Mouse (Mus musculus) bone marrow, adult 2 months (tissue): ENCODE data around the gene Hoxa2.

ENCODE experiments used
- CTCF ChIP-seq: fragments of 200-500 bp; IDR thresholded peaks from 2 replicates; pipeline ENCODE4 v1.5.1; 2011; ENCODE audit warnings: low read length, control low read depth; ENCODE audit not compliant: control insufficient read depth, insufficient read depth
- POLR2A ChIP-seq: fragments of 200-500 bp; IDR thresholded peaks from 2 replicates; pipeline ENCODE4 v1.6.1; 2011; ENCODE audit warnings: low read depth, mild to moderate bottlenecking, control low read depth, low read length, borderline replicate concordance; ENCODE audit not compliant: control insufficient read depth

DNA sequence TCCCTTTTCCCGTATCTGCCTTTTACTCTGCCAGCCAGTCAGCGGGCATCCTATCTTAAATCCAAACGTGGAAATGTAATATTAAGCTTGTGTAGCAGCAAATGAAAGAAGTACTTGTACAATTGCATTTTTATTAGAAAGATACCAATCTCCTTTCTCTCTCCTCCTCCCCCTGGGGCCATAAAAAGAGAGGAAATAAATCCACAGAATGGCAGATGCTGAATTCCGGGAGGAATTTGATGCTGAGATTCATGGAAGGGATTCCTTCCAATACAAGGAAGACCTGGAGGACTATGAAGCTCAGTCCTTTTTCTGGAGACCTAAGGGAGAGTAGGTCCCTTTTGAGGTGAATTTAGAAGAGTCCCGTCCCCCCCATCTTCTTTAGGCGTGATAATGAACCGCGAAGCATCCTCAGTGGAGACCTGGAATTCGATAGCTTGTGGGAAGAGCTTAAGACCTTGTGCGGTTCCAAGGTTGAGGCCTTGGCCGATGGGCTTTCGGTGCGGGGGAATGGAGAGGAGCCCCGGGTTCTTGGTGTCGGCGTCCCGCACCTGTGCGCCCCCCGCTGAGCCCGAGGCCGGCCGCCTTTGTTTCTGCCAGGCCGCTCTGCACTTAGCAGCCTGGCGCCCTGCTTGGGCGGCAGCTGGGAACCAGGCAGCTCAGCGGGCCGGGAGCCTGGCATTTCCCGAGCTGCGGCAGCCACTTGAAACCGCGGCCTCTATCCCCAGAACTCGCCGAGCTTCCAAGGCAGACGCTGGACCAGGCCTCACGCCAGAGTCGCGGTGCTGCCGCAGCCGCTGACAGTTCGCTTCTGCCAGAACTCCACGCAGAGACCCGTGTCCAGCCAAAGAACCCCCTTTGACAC is 3.8 kb upstream of the Hoxa2 start:
- TF ChIP-seq POLR2A (no peak), CTCF (no peak)
